Mouse (Mus musculus): ENCODE data around the gene Mapk3.
A peak's percentile ranks its signal among the peaks of the same experiment; 100 is the strongest.
"Not testable (repeated sequence)": the region's sequence is repeated elsewhere in the genome, so short reads cannot be mapped to it uniquely, and the experiment has no call there.

Gene Mapk3

DNA sequence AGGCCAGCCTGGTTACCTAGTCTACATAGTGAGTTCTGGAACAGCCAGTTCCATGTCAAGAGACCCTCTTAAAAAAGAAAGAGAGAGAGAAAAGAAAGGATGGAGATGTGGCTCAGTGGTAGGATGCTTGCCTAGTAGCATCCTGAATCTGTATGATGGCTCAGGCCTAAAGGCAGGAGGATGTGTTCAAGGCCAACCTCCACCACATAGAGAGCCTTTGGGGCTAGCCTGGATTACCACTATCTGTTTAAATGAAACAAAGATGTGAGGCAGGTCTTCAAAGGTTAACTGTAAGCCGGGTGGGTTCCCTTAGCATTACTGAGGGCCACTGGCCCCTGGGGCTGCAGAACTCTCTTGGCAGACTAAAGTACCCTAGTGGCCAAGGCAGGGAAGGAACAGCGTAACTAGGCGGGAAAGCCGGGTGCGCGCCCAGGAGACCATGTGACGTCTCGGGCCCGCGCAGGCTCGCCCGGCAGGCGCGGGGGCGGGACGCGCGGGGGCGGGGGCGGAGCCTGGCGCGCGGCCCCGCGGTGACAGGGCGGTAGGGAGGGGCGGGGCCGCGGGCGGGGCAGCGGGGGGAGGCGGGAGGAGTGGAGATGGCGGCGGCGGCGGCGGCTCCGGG lies at the start of gene Mapk3:
Mapk3 (plus strand) TSS at position 552 of the 622 bp plus-strand sequence.
- DNase-seq, result peak; percentile 86

DNA sequence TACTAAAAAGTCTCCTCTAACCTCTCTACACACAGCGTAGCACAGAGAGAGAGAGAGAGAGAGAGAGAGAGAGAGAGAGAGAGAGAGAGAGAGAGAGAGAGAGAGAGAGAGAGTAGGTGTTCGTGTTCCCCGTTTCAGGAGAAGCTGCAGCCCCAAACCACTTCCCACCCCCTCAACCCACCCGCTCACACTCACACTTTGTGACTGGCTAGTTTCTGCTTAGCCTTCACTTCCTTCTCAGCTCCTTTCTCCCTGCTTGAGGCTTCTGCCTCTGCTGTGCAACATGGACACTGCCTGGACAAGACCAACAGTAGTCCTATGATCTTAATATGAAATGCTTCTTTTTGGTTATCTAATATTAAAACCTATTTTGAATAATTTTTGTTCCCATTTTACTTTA lies 49.1 kb upstream of the Mapk3 start:
- DNase-seq, result no peak

DNA sequence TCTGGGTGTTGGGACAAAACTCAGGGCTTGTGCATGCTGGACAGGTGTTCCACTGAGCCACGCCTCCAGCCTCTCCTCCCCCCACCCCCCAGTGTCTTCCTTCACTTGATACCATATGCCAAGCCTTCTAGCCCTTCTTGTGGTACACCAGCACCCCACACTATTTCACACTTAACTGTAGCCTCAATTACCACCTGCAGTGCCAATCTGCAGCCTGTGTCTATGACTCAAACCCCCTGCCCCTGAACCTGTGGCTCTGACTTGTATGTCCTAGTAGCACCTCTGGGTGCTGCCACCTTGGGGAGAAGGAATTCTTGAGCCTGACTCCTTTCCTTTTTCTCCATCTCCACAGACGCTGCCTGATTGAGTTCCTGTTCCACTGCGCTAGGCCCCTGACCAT lies 47.5 kb upstream of the Mapk3 start:
- no peak for DNase-seq

DNA sequence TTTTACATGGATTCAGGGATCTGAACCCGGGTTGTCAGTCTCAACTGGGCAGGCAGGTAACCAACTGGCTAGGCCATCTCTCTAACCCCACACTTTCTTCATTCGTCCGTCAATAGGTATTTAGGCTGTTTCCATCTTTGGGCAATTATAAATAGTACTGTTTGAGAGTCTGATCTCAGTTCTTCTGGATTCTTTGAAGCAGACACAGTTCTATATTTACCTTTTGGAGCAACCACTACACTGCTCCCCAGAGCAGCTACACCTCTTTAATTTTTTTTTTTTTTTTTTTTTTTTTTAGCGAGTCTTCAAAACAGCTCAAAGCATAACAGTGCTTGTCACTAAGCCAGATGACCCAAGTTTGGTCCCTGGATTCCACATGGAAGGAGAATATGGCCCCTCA lies 43.7 kb upstream of the Mapk3 start:
- no peak for DNase-seq

DNA sequence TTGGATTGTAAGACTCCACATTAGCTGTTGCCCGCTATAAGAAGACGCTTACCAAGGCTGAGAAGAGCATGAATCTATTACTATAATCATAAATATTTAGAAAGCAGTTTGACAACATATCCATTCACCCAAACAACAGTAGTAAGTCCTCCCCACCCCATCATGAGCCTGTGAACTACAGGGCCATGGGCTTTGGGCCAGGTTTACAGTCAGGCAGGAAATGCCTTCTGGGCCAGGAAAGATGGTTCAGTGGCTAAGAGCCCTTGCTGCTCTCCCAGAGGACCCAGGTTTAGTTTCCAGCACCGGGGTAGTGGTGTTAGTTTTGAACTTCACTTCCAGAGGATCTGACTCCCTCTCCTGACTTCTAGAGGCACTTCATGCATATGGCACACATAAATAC lies 41.8 kb upstream of the Mapk3 start:
- no peak for DNase-seq

DNA sequence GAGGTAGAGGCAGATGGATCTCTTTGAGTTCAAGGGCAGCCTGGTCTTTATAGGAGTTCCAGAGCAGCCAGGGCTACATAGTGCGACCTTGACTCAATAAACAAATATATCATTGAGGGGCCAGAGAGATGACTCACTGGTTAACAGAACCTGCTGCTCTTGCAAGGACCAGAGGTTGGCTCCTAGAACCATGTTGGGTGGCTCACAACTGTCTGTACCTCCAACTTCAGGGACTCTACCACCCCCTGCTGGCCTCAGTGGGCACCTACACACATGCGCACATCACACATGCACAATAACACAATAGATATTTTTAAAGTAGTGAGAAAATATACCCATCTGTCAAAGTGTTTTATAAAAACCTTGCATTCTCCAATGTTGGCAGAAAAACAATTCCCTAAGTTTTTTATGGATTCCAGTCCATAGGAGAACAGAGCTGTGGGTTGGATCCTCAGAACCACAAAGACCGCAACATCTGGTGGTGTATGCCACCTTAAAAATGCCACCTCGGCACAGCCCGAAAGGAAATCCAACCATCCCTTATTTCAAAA lies 40.5 kb upstream of the Mapk3 start:
- no peak for DNase-seq

DNA sequence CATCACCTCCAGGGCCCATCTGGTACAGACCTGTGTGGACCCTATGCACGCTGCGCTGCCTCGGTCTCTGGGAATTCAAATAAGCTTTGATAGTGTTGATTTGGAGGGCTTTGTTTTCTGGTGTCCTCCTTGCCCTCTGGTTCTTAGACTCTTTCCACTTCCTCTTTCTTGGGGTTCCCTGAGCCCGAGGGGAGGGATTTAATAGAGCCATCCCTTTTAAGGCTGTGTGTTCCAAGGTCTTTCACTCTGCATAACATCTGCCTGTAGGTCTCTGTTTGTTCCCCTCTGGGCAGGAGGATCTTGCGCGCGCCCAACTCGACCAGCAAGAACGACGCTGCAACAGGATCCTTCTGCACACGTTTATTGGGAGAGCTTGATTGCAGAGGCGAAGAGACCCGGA lies 37.8 kb upstream of the Mapk3 start:
- DNase-seq, result no peak

DNA sequence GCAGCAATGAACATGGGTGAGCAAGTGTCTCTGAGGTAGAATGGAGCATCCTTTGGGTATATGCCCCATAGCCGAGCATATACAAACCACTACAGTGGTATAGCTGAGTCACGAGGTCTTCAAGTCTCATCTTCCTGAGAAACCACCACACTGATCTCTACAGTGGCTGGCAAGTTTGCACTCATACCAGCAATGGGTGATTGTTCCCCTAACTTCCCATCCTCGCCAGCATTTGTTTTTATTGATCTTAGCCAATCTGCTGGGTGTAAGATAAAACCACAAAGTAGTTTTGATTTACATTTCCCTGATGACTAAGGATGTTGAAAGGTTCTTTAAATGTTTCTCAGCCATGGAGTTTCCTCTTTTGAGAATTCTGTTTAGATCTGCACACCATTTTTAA lies 34.3 kb upstream of the Mapk3 start:
- DNase-seq, result no peak

DNA sequence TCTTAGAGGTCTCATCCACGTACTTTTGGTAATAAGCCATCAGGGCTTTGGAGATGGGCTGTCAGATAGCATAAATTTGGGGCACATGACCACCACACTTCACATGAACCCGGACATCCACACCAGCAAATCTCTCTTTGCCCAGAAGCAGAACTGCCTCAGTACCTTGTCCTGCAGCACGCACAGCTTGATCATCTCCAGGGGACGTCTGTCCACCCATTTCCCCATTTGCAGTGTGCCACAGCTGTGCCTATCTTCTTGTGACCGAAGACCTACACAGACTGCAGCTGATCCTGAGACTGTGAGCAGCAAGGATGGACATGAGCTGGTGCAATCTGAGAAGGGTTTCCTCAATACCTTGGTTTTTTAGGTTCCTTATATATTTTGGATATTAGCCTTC lies 33.7 kb upstream of the Mapk3 start:
- no peak for DNase-seq

DNA sequence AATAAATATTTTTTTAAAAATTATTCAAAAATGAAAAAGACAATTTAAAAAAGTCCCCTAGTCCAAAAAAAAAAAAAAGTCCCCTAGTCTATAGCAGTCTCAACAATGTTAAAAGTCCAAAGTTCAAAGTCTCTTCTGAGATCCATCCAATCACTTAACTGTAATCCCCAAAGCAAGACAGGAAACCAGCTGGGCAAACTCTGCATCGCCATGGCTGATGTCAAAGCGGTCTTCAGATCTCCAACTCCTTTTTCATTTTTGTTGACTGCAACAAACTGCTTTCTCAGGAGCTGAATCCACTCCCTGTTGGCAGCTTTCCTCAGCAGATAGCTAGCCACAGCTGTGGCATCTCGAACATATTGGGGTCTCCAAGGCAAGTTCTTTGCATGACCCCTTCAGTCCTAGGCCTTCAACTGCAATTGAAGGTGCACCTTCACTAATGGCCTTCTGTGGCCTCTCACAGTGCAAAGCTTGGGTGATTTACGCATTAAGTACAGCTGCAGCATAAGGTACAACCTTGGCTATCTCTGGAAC lies 29.1 kb upstream of the Mapk3 start:
- DNase-seq, result not testable (repeated sequence)

DNA sequence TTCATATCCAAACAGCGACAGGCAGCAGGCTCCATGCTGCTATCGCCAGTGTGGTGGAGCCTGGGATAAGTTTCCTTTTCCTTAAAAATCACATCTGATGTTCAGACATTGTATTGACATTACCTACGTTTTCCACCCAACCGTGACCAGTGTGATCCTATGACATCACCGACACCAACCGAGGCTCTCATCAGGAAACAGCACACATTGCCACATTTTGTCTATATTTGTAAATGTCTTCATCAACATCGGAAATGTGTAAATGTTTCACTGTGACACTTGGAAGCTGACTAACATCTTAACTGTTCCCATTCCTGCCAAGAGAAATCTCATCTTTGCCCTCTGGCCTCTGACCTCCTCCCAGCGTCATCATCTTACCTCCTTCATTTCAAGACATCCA lies 23.3 kb upstream of the Mapk3 start:
- no peak for DNase-seq

DNA sequence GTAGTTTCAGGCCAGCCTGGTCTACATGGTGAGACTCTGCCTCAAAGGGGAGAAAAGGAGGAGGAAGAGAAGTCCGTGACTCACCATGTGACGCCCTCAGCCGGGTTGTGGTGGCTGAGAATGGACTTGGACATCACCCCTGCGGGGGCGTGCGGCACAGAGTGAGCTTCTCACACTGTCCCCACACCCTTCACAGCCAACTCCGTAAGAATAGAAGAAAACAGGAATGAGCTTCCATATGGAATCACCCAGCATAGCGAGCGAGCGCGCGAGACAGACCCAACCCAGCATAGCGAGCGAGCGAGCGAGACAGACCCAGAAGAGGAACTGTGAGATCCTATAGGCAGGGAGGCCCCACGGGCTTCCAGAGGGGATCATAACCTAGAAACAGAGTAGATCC lies 19.9 kb upstream of the Mapk3 start:
- peak; percentile 66 for DNase-seq

DNA sequence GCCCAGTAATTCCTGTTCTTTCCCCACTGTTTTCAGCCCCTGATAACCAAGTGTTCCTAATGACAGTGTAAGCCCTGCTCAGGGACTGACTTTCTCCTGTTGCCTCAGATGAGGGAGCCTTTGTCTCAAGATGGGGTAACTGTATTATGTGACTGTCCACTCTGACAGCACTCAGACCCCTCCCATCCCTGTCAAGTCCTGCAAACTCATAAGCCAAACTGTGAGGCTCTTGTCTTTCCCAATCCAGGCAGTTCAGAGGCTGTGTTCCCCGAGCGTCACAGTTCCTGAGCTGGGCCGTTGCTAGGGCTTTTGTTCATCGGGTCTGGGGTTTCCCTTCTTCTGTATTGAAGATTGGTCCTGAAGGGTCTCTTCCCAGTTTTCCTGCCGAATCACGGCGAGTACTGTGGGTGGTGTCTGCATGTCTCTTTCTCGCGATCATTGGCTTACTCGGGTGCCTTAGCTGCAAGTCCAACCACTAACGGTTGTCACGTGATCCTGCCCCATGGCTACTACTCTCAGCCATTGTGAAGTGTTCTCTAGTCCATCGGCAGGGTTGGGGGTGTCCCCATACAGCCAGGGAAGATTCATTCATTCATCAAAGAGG lies 19.2 kb upstream of the Mapk3 start:
- no peak for DNase-seq

DNA sequence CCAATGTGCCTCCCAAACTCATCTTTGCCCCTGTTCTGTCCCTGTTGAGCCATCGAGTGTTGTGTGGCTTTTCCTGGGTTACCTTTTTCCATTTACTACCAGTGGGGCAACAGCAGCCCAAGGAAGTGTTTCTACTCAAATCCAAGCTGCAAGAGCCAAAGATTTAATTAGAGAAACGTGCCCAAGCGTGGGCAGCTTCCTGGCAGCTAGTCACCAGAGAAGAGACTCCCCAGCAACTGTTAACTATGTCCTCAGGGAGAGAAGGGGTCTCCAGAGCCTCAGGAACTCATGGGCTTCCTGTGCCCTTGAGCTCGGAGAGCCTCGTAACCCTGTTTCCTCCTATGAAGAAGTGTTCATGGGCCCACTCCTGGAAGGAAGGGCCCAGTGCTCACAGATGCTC lies 18.4 kb upstream of the Mapk3 start:
- no peak for DNase-seq

DNA sequence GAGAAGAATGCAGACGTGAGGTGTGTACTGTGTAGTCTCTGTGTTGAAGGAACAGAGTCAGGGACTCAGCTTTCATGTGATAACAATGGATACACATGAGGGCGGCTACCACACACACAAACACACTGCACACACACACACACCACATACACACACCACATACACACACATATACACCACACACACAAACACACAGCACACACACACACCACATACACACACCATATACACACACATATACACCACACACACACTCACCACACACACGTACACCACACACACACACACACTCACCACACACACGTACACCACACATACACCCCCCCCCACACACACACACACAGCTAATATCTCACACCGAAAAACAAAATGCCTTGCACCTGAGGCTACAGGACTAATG lies 17.9 kb upstream of the Mapk3 start:
- no peak for DNase-seq

DNA sequence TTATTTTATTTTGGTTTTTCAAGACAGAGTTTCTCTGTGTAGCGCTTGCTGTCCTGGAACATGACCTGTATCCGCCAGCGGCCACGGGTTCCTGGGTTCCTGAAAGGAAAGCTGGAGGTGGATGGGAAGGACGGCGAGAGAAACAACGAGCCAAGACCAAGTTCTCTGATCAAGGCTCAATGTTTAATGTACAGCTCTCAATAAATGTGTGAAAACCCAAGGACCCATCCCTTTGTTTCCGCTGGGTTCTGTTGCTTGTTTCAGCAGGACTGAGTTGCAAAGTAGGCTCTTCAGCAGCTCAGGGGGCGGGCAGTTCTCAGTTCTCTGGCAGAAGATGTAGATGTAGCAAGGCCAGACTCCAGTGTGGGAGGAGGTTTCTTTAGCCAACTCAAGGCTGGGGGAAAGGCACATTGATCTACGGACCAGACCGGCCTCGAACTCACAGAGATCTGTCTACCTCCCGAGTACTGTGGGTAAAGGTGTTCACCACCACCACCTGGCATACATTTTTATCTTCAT lies 17.4 kb upstream of the Mapk3 start:
- no peak for DNase-seq

DNA sequence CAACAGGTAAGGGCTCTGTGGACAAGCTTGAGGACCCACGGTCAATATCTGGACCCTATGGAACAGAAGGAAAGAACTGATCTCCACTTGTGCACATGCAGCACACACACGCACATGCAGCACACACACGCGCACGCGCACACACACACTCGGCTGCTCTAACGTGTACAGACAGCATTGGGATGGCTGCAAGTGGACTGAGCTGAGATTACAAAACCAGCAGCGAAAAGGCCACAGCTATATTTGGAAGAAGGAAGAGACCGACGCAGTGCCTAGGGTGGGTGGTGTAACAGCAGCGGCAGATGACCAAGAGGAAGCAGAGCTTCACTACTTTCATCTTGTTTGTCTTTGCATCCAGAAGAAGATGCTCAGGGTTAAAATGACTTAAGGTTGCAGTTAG lies 13.3 kb upstream of the Mapk3 start:
- DNase-seq, result no peak

DNA sequence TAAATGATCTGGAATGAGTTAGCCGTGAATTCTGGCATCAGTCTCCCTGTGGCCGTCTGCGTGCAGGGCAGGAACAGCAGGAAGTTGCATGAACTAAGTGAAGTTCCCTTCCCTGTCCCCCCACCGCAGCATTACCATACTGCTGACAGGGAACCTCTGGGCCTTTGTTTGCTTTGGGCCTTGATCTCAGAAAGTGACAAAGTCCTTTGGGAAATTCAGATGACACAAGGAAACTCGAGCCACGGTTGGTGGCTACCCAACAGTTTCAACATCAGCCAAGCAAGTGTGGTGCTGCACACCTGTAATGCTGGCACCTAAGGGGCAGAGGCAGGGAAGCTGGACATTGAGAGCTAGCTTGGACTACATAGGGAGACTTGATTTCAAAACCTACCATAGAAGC lies 12.6 kb upstream of the Mapk3 start:
- no peak for DNase-seq

DNA sequence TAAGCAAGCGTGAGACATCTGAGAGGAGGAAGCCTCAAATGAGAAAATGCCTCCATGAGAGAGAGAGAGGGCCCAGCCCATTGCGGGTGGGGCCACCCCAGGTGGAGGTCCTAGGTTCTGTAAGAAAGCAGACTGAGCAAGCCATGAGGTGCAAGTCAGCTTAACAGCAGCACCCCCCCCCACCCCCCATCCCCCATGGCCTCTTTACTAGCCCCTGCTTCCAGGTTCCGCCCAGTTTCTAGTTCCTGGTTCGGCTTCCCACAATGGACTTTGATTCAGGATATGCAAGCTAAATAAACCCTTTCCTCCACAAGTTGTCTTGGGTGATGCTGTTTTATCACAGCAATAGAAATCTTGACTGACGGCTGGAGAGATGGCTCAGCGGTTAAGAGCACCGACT lies 10.6 kb upstream of the Mapk3 start:
- DNase-seq, result no peak

DNA sequence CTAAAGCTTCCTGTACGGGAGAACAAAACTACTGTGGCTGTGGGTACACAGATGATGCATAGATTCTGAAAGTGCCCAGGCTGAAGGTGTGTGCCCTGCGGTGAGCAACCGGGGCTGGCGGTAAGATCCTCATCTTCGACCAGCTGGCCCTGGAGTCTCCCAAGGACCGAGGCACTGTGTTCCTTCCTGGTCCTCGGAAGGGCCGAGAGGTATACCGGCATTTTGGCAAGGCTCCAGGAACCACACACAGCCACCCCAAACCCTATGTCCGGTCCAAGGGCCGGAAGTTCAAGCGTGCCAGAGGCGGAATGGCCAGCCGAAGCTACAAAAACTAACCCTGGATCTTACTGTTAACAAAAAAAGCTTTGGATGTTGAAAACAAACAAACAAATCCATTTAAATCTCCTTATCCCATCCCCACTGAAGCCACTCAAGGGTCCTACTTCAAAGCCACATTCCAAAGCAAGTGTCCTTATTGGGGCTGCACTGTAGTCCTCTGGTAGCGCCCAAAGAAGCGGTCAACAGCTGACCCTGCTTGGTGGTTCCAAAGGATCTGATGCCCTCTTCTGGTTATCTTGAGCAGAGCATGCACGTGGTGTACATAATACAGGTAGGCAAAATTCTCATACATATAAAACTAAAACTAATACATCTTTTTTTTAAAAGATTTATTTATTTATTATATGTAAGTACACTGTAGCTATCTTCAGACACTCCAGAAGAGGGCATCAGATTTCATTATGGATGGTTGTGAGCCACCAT lies 9.6 kb upstream of the Mapk3 start:
- DNase-seq, result no peak

DNA sequence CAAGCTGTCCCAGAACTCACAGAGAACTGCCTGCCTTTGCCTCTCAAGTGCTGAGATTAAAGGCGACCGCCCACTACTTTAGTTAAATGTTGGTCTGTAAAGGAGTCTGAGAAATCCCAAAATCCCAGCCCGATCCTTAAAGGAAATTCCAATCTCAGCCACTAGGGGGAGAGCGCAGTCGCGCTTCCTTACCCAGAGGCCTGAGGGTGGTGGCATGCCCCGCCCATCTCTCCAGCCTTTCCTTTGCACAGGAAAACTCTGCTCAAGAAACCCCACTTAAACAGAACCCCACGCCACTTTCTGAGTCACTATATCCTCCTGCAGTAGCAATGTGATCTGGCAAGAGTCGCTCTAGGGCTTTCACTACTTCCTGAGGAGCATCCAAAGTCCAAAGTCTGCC lies 4.5 kb upstream of the Mapk3 start:
- DNase-seq, result peak; percentile 64

DNA sequence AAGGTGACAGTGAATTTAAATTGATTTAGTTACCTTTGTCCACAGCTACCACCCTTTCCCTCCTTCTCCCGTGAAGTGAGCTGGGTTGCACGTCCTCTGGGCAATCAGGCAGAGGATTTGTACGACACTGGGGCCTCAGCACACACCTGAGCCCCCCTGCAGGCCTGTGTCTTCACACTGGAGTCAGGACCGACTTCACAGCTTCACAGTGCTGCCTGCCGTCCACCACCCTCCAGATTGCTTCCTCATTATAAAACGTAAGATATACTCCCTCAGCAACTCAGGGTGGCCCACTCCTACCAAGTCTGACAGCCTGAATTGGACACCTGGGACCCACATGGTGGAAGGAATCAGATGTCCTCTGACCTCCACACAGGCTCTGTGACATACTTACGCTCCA lies 862 bp upstream of the Mapk3 start:
- DNase-seq, result no peak

DNA sequence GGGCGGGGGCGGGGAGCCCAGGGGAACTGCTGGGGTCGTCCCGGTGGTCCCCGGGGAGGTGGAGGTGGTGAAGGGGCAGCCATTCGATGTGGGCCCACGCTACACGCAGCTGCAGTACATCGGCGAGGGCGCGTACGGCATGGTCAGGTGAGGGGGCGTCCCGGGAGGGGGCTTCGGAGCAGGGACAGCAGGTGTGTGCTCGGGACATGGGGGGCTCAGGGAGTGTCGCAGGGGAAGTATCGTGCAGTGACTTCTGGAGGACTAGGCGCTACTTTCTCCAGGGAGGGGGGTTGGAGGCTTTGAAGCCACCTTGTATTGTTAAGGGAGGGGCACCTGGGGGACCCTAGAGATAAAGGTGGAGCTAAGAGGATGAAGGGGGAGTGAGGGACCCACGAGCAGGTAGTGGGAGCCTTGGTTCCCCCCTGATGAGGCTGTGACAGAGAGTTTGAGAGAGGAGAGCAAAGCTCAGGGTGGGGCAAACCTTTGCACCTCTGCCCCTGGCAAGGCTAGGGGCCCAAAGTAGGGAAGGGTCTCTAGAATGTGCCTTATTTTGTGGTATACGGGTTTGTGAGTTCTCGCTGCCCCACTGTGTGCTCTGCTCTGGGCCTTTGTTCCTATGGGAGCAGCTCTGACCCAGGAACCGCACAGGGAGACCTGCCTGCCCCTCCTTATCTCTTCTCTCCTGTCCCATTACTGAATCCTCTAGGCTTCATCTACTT lies 430 bp downstream of the Mapk3 start:
- no peak for DNase-seq

Measured in right cerebral cortex, postnatal 25 days (tissue).